Mouse (Mus musculus) kidney, embryonic 16.5 days (tissue): ENCODE data around the gene Gfod1. TPM values are rescaled to one million over a fixed set of nuclear protein-coding genes. Genes with fewer than 3 reads are reported as not detected.

Experiments
- ATAC-seq: fragments of 200-750 bp; cut with Nextera tagmentation; 2 replicates; pipeline ENCODE4 v1.8.0; 2017; ENCODE audit warnings: moderate TSS enrichment; ENCODE audit not compliant: low FRiP score, low TSS enrichment
- H3K27ac ChIP-seq: fragments of 300-500 bp; sonication (generic); 2 replicates; pipeline ENCODE4 v1.5.1; 2014; ENCODE audit warnings: low read length
- H3K27me3 ChIP-seq: fragments of 300-500 bp; sonication (generic); 2 replicates; pipeline ENCODE4 v1.6.1; 2014; ENCODE audit warnings: low read length, control low read depth, mixed read lengths; ENCODE audit not compliant: insufficient read depth
- H3K36me3 ChIP-seq: fragments of 300-500 bp; sonication (generic); 2 replicates; pipeline ENCODE4 v1.6.1; 2014; ENCODE audit warnings: low read length, control low read depth, mixed read lengths; ENCODE audit not compliant: insufficient read depth
- H3K4me1 ChIP-seq: fragments of 300-500 bp; sonication (generic); 2 replicates; pipeline ENCODE4 v1.6.1; 2014; ENCODE audit warnings: low read length, control low read depth, mixed read lengths; ENCODE audit not compliant: insufficient read depth
- H3K4me2 ChIP-seq: fragments of 300-500 bp; sonication (generic); replicated peaks from 2 replicates; pipeline ENCODE4 v1.6.1; 2014; ENCODE audit warnings: low read depth, low read length
- H3K4me3 ChIP-seq: fragments of 300-500 bp; sonication (generic); 2 replicates; pipeline ENCODE4 v1.5.1; 2014; ENCODE audit warnings: mild to moderate bottlenecking, low read length
- H3K9ac ChIP-seq: fragments of 300-500 bp; sonication (generic); replicated peaks from 2 replicates; pipeline ENCODE4 v1.6.1; 2014; ENCODE audit warnings: low read length
- H3K9me3 ChIP-seq: fragments of 300-500 bp; sonication (generic); 2 replicates; pipeline ENCODE4 v1.6.1; 2016; ENCODE audit warnings: low read length, control low read depth
- WGBS: fragments of 180-500 bp; shearing (Covaris S2); extraction: QIAGEN DNeasy Blood & Tissue Kit; methylation state at CpG from one replicate; pipeline ENCODE4 v1.1.7; 2014; 5-methylcytosine and 5-hydroxymethylcytosine counted together
- polyA plus RNA-seq: library from polyadenylated mRNA; unstranded; fragments of >200 nt; fragmentation: Nextera tagmentation; extraction: Ambion mirVana; gene quantifications from 2 replicates; pipeline ENCODE4 v1.2.1, GENCODE M21; 2015

Gene Gfod1
- polyA plus RNA-seq, 1 experiment from 2014 or later: 0.36 TPM

DNA sequence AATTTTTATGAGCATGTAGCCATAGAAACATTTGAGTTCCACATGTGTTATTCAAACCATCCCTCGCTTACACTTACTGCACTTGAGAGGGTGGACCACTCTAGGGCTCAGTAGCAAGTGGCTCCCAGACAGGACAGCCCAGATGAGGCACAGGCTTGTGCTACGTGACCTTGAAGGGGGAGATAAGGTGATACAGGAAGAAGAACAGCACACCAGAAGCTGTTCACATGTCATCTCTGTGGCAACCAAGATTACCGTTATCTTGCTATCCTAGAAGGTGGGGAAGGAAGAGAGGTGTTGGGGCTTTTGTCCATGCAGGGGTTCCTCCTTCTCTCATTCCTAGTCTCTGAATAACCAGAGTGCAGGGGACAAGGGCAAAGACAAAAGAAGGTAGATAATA is 74.2 kb downstream of the Gfod1 start:
- ATAC-seq: no peak
- Histone ChIP-seq H3K27ac (no peak overlapping the region), H3K4me1 (peaks cover 32% of the 10 kb centered on the region), H3K9ac (no peak overlapping the region), H3K27me3 (no peaks in the 10 kb centered on the region), H3K4me2 (no peak overlapping the region), H3K36me3 (no peaks in the 10 kb centered on the region), H3K4me3 (no peak overlapping the region), H3K9me3 (no peaks in the 10 kb centered on the region)
- 90% methylated on average over 3 of the region's 3 CpGs for WGBS

DNA sequence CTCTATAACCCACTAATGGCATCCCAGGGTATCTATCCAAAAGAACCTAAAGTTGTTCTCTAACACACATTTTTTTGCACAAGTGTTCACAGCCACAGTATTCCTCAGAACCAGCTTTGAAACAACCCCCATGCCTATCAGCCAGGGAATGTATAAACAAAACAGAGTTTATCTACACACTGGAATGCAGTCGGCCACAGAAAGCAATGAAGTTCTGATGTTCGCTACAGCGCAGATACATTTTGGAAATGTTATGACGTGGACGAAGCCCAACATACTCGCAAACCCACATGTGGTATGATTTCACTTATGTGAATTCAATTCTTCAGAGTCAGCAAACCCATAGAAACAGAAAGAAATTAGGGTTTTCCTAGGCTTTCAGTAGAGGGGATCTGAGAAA is 75.8 kb downstream of the Gfod1 start:
- Histone ChIP-seq H3K9me3 (no peaks in the 10 kb centered on the region), H3K9ac (no peak overlapping the region), H3K36me3 (no peaks in the 10 kb centered on the region), H3K4me2 (no peak overlapping the region), H3K27me3 (no peaks in the 10 kb centered on the region), H3K4me3 (no peak overlapping the region), H3K4me1 (peaks cover 27% of the 10 kb centered on the region), H3K27ac (no peak overlapping the region)
- ATAC-seq: no peak
- WGBS: 76% methylated on average over 6 of the region's 6 CpGs

DNA sequence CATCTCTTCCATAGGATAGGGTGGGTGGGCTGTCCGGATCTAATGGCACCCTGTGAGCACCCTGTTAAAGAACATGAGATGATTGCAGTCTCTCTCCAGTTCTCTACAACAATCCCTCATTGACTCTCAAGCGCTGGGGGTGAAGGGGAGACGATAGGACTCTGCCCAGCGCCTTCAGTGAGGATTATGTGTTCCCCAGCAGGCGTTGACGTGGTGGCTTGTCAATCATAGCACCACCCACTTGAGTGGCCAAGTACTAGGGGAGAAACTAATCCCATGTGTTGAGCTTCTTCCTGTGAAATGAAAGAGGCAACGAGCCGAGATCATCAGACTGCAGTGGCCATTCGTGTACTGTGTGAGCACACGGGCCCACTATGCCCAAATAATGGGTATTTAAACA is 77.9 kb downstream of the Gfod1 start:
- no peaks in the 10 kb centered on the region for H3K36me3 ChIP-seq
- peaks cover 6% of the 10 kb centered on the region for H3K4me1 ChIP-seq
- H3K27ac ChIP-seq: no peak overlapping the region
- H3K27me3 ChIP-seq: no peaks in the 10 kb centered on the region
- H3K9ac ChIP-seq: no peak overlapping the region
- H3K4me3 ChIP-seq: no peak overlapping the region
- no peaks in the 10 kb centered on the region for H3K9me3 ChIP-seq
- ATAC-seq: no peak
- 84% methylated on average over 10 of the region's 10 CpGs for WGBS
- no peak overlapping the region for H3K4me2 ChIP-seq

DNA sequence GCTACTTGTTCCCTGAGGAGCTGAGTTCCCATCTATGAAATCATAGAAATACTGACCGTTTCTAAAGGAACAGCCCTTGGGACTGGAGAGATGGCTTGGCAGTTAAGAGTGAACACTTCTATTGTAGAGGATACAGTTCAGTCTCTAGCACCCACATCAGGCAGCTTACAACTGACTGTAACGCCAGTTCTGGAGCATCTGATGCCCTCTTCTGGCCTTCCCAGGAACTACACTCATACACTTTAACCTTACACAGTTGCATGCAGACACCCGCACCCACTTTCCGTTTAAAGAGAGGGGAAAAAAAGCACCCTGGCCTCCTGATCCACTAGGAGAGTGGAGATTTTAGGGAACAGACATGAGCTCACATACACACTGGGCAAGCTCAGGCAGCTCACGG is 78.8 kb downstream of the Gfod1 start:
- Histone ChIP-seq H3K4me2 (no peak overlapping the region), H3K4me1 (no peaks in the 10 kb centered on the region), H3K27me3 (no peaks in the 10 kb centered on the region), H3K9ac (no peak overlapping the region), H3K9me3 (no peaks in the 10 kb centered on the region), H3K4me3 (no peak overlapping the region), H3K27ac (no peak overlapping the region), H3K36me3 (no peaks in the 10 kb centered on the region)
- WGBS: 71% methylated on average over 5 of the region's 5 CpGs
- no peak for ATAC-seq

DNA sequence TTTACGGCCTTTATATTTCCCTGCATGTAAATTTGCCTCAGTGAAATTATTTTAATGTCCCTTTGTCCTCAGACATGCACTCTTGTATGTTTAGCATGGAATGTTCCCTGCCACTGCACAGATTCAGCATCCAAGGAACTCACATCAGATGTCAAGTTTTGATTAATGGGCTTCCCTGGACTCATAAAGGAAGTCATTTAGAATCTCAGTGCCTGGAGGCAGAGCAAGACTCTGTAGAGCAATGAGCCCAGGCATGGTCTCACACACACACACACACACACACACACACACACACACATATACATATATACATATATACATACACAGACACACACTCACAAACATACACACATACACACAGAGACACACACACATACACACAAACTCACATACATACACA is 81.9 kb downstream of the Gfod1 start:
- no peaks in the 10 kb centered on the region for H3K36me3 ChIP-seq
- 81% methylated on average over 1 of the region's 1 CpGs for WGBS
- H3K4me3 ChIP-seq: no peak overlapping the region
- H3K27ac ChIP-seq: no peak overlapping the region
- ATAC-seq: no peak
- no peaks in the 10 kb centered on the region for H3K9me3 ChIP-seq
- peaks cover 6% of the 10 kb centered on the region; the same call in 1 of the 2 replicates for H3K4me1 ChIP-seq
- H3K4me2 ChIP-seq: no peak overlapping the region
- H3K27me3 ChIP-seq: no peaks in the 10 kb centered on the region
- H3K9ac ChIP-seq: no peak overlapping the region

DNA sequence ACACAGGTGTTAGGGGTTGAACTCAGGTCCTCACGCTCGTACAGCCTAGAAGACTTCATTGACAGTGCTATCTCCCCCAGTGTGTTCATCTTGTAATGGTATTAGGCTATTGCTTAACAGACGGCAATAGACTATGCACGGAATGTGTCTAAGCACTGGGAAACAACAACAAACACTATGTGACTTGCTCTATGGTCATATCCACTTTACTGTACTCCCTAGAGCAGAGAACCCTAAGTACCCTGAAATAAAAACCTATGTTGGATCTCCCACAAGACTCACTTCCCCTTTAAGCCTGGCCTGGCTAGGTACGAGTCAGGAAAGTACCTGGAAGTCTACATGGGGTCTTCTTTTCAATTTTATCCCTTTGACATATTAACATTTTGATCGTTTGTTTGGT is 82.7 kb downstream of the Gfod1 start:
- Histone ChIP-seq H3K9me3 (no peaks in the 10 kb centered on the region), H3K4me1 (peaks cover 6% of the 10 kb centered on the region; the same call in 1 of the 2 replicates), H3K27me3 (no peaks in the 10 kb centered on the region), H3K4me2 (no peak overlapping the region), H3K36me3 (no peaks in the 10 kb centered on the region), H3K4me3 (no peak overlapping the region), H3K27ac (no peak overlapping the region), H3K9ac (no peak overlapping the region)
- 86% methylated on average over 6 of the region's 6 CpGs for WGBS
- no peak for ATAC-seq

DNA sequence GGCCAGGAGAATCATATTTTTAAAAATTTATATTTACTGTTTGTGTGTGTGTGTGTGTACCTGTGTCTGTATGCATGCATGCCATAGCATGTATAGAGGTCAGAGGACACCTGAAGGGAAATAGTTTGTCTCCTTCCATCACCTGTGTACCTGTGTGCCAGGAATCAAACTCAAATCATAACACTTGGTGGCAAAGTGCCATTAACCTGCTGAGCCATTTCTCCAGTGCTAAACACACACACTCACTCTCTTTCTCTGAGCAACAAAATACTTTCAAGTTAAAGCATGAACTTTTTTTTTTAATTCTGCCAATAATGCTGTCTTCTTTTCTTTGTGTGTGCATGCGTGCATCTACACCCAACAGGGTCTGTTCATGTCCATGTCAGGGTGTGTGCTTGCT is 83.3 kb downstream of the Gfod1 start:
- no peak overlapping the region for H3K4me2 ChIP-seq
- 84% methylated on average over 1 of the region's 1 CpGs for WGBS
- H3K36me3 ChIP-seq: no peaks in the 10 kb centered on the region
- ATAC-seq: no peak
- H3K27ac ChIP-seq: no peak overlapping the region
- no peak overlapping the region for H3K4me3 ChIP-seq
- no peak overlapping the region for H3K9ac ChIP-seq
- H3K4me1 ChIP-seq: peaks cover 8% of the 10 kb centered on the region; the same call in 1 of the 2 replicates
- no peaks in the 10 kb centered on the region for H3K27me3 ChIP-seq
- no peaks in the 10 kb centered on the region for H3K9me3 ChIP-seq

DNA sequence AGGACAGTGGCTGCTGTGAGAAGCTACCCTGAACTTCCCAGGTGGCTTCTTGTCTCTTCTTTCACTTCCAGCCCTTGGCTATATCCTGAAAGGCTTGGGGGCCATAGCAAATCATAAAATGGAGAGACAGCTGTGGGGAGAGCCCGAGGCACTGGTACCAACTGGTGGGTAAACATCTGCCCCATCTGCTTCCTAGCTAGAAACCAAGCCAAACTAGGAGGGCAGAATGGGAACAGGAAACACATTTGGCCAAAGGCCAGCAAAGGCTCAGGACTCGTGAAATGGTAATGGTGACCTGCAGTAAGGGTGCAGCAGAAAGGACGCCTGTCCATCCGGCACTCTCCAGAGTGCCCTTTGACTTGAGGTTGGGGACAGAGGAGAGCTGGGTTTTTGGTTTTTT is 85.2 kb downstream of the Gfod1 start:
- no peak for ATAC-seq
- Histone ChIP-seq H3K9ac (no peak overlapping the region), H3K4me3 (no peak overlapping the region), H3K27me3 (no peaks in the 10 kb centered on the region), H3K9me3 (no peaks in the 10 kb centered on the region), H3K27ac (no peak overlapping the region), H3K4me1 (peaks cover 18% of the 10 kb centered on the region; the same call in 1 of the 2 replicates), H3K4me2 (no peak overlapping the region), H3K36me3 (no peaks in the 10 kb centered on the region)
- 37% methylated on average over 4 of the region's 4 CpGs for WGBS

DNA sequence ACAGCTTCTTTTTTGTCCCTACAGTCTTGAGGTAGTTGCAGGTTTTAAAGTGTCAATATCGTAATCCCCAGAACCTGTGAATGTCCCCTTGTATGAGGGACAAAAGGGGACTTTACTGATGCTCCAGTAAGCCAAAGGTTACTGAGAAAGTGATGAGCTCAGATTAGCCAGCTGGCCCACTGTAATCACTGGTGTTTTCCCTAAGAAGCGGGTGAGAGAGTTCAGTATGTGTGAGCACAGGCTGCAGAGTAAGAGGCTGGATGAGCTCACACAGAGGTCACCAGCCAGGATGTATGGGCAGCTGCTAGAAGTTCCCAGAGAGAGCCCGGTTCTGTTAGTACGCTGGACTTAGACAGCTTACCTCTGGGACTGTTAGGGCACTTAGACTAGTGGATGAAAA is 85.7 kb downstream of the Gfod1 start:
- 66% methylated on average over 4 of the region's 4 CpGs for WGBS
- H3K27ac ChIP-seq: no peak overlapping the region
- no peak for ATAC-seq
- H3K36me3 ChIP-seq: no peaks in the 10 kb centered on the region
- no peaks in the 10 kb centered on the region for H3K9me3 ChIP-seq
- H3K4me2 ChIP-seq: no peak overlapping the region
- H3K27me3 ChIP-seq: no peaks in the 10 kb centered on the region
- H3K9ac ChIP-seq: no peak overlapping the region
- H3K4me3 ChIP-seq: no peak overlapping the region
- peaks cover 18% of the 10 kb centered on the region; the same call in 1 of the 2 replicates for H3K4me1 ChIP-seq

DNA sequence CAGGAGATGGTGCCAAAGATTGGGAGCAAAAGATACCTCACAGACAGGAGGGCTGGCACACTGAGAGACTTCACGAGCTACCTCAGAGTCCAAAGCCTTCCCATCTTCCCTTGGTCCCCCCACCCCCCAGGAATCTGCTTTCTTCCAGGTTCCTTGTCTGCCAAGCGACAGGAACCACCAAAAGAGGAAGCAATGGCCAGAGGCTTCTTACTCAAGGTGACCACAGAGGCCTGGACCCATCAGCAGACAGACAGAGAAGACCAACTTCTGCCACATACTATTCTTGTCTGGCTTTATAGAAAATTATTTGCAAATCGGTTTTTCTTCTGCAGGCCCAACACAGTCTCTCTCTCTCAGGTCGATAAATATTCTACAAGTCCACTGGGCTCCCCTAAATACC is 86.3 kb downstream of the Gfod1 start:
- ATAC-seq: no peak
- no peaks in the 10 kb centered on the region for H3K36me3 ChIP-seq
- 78% methylated on average over 4 of the region's 4 CpGs for WGBS
- H3K27ac ChIP-seq: peak overlapping the region; percentile 57; the same call in 1 of the 2 replicates
- H3K4me3 ChIP-seq: no peak overlapping the region
- no peak overlapping the region for H3K9ac ChIP-seq
- H3K4me2 ChIP-seq: no peak overlapping the region
- H3K4me1 ChIP-seq: peaks cover 18% of the 10 kb centered on the region; the same call in 1 of the 2 replicates
- H3K27me3 ChIP-seq: no peaks in the 10 kb centered on the region
- no peaks in the 10 kb centered on the region for H3K9me3 ChIP-seq
